Mouse (Mus musculus): Measurements from ENCODE around the gene Hsd17b12. TPM values are rescaled to one million over a fixed set of nuclear protein-coding genes. Genes with fewer than 3 reads are reported as not detected.

Hsd17b12 gene
- polyA plus RNA-seq, 1 experiment from 2014 or later = 129 TPM

DNA sequence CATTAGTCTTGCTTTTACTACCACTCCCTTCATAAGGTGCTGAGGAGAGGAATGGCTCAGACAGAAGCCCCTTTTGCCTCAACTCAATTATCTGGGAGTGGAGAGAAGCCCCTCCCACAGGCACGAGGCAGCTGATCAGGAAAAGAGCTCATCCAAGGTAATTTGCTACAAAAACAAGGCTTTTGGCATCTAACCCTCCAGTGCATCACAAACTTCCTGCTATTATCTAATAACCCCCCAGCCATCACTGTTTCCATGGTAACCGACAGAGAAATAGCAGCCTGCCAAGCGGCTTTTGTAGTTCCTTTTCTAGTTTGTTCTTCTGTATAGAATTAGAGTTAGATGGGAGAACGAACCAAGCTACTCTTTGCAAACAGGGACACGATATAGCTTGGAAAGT lies 165.5 kb downstream of the Hsd17b12 start:
- H3K36me3 ChIP-seq = peaks cover 50% of the 10 kb centered on the region
- 0 out of 2 replicates have a peak overlapping the region, but pooled peaks have one; percentile 1 for H3K27ac ChIP-seq
- no peak for ATAC-seq (ENCODE audit: borderline replicate concordance, extremely low read depth, low FRiP score, low TSS enrichment)

DNA sequence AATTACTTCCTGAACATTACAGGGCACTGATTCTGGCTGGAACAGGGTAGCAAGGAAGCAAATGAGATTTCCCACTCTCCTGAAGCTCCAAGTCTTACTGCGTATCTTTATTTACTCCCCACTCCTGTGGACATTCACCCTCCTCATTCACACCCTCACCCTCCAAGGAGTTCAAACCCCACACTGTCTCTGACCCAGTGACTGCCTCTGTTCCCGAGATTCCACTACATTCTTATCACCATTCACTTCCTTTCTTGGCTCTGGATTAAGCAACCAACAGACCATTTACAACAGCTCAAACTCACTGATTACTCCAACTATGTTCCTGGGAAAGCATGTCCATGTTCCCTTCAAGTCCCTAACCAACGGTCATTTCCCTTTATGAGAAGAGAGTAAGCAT lies 166.4 kb downstream of the Hsd17b12 start:
- no peak; the same call in 1 of the 2 replicates for ATAC-seq (ENCODE audit: borderline replicate concordance, extremely low read depth, low FRiP score, low TSS enrichment)
- WGBS = 51% methylated on average over 3 of the region's 3 CpGs

More for the DNA sequence above, 165.5 kb downstream of the Hsd17b12 start:
- no peaks in the 10 kb centered on the region for H3K9me3 ChIP-seq
- H3K9ac ChIP-seq = no peak overlapping the region
- peaks cover 17% of the 10 kb centered on the region; the same call in 1 of the 2 replicates for H3K4me1 ChIP-seq
- H3K27me3 ChIP-seq = no peaks in the 10 kb centered on the region
- H3K4me2 ChIP-seq = no peak overlapping the region
- H3K4me3 ChIP-seq = no peak overlapping the region
- WGBS = 60% methylated on average over 5 of the region's 5 CpGs

DNA sequence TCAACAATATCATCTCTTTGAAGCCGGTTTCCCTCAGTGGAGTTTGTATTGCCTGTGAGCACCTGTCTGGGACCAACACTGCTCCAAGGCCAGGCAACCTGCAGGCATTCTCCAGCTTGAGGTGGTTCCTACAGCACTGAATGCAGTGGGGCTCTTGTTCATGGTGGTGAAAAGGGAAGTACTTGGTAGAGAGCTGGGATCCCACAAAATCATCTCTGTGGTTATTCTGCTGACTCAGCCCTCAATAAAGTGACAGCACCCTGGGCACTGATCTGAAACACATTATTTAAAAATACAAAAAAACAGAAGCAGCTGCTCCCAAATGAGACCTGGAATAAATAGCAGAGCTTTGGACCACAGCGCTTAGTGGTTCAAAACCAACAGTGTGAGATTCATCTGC lies 169.3 kb downstream of the Hsd17b12 start:
- H3K36me3 ChIP-seq = peaks cover 33% of the 10 kb centered on the region
- no peaks in the 10 kb centered on the region for H3K9me3 ChIP-seq
- no peak overlapping the region for H3K27ac ChIP-seq
- H3K4me1 ChIP-seq = peaks cover 18% of the 10 kb centered on the region; the same call in 1 of the 2 replicates
- H3K27me3 ChIP-seq = no peaks in the 10 kb centered on the region
- H3K4me3 ChIP-seq = no peak overlapping the region
- ATAC-seq (ENCODE audit: borderline replicate concordance, extremely low read depth, low FRiP score, low TSS enrichment) = no peak
- H3K4me2 ChIP-seq = no peak overlapping the region
- H3K9ac ChIP-seq = no peak overlapping the region
- WGBS = 91% methylated on average over 2 of the region's 2 CpGs

More for the DNA sequence above, 166.4 kb downstream of the Hsd17b12 start:
- Histone ChIP-seq H3K4me3 (no peak overlapping the region), H3K27me3 (no peaks in the 10 kb centered on the region), H3K4me2 (no peak overlapping the region), H3K36me3 (peaks cover 51% of the 10 kb centered on the region), H3K27ac (no peak overlapping the region), H3K9me3 (no peaks in the 10 kb centered on the region), H3K9ac (no peak overlapping the region), H3K4me1 (peaks cover 17% of the 10 kb centered on the region; the same call in 1 of the 2 replicates)

Small RNA genes within 50 kb of the gene (microRNA-seq; reads per million reads assigned to microRNA genes)
- not detected for gene Gm23630

Other genes with a start within 250 kb of the Hsd17b12 start
- 32.1 and 32.4 TPM in 2 replicates for gene Gm13889, start 200.8 kb downstream of the Hsd17b12 start, polyA plus RNA-seq (2015; fragmentation: Nextera tagmentation; extraction: Ambion mirVana)
- not detected in 2 replicates for gene Gm27027, start 161.6 kb downstream of the Hsd17b12 start, polyA plus RNA-seq (2015; fragmentation: Nextera tagmentation; extraction: Ambion mirVana)
- 68.4 and 73.0 TPM in 2 replicates for gene Alkbh3, start 147.2 kb downstream of the Hsd17b12 start, polyA plus RNA-seq (2015; fragmentation: Nextera tagmentation; extraction: Ambion mirVana)
- 15.7 and 20.6 TPM in 2 replicates for gene Ttc17, start 248.7 kb upstream of the Hsd17b12 start, polyA plus RNA-seq (2015; fragmentation: Nextera tagmentation; extraction: Ambion mirVana)

Measured in lung, embryonic 15.5 days (tissue).